Mouse (Mus musculus) layer of hippocampus, adult 2 months (tissue): Measurements from ENCODE around the gene Hsf2bp. TPM values are rescaled to one million over a fixed set of nuclear protein-coding genes. Genes with fewer than 3 reads are reported as not detected.
A peak's percentile ranks its signal among the peaks of the same experiment; 100 is the strongest.

Experiments used
- DNase-seq, 2 experiments: peaks; one replicate each; pipeline ENCODE4 v3.0.0; 2022; ENCODE audit warnings: low spot score in 2 of 2
- H3K27ac ChIP-seq: fragments of 200-600 bp; 2 replicates; pipeline ENCODE4 v1.8.1; 2022
- H3K4me3 ChIP-seq: fragments of 200-600 bp; 2 replicates; pipeline ENCODE4 v1.8.1; 2022; ENCODE audit warnings: mild to moderate bottlenecking
- CTCF ChIP-seq: fragments of 200-600 bp; conservative IDR thresholded peaks from 2 replicates; pipeline ENCODE4 v1.8.1; 2022; ENCODE audit warnings: antibody characterized with exemption, mild to moderate bottlenecking, moderate library complexity
- total RNA-seq, 2 experiments: library from RNA; stranded (reverse); gene quantifications; 2 replicates each; pipeline ENCODE4 v1.2.3; 2021

The Hsf2bp gene
- total RNA-seq, 2 experiments from 2014 or later: 0.86 to 1.2 TPM

DNA sequence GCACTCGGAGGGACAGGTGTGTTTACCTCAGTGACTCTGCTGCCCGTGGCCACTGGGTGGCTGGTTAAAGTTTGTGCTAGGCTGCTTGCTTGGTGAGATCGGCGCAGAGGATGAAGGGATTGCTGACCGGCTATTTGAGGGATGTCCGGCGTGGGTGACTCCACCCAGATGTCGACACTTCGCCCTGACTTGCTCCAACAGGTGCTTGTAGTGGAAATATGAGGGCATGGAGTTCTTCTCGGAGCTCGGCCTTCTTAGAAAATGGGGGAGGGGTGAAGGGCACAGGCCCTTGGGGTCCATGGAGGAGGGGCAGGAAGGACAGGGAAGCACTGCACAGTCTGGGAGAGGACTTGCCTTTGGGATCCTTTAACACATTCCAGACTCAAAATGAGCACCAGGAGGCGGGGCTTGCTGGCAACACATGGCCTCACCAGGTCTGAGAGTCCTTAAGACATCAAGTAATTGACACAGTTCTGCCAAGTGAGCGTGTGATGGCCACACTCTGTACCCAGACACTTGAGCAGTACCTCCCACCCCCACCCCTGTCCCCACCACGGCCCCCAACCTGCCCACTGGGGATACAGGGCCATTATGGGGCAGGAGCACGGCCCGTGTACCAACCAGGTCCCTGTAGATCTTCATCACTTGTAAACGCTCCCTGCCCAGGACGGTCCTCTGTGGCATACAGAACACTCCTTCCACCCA is 120.2 kb downstream of the Hsf2bp start:
- no peak overlapping the region for H3K27ac ChIP-seq
- no peak overlapping the region for H3K4me3 ChIP-seq
- no peak for TF ChIP-seq CTCF
- no peak for DNase-seq

DNA sequence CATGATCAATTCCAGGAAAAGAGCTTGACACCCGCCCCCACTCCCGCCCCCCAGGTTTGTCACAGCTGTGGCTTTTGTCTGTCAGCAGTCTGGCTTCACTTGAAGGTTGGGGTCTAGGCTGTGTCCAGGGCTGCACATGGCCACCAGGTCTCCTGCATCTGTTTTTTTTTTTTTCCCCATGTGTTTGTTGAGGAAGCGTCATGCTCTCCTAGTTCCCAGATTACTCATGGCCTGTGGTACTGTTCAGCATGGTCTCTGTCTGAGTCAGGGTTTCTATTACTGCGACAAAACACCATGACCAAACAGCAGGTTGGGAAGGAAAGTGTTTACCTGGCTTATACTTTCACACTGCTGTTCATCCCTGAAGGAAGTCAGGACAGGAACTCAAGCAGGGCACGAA is 121.8 kb downstream of the Hsf2bp start:
- TF ChIP-seq CTCF: no peak
- H3K27ac ChIP-seq: peak overlapping the region; percentile 90; the same call in 1 of the 2 replicates
- no peak for DNase-seq
- no peak overlapping the region for H3K4me3 ChIP-seq

- Histone ChIP-seq H3K27ac (peak overlapping the region; percentile 90), H3K4me3 (peak overlapping the region; percentile 30)
- DNase-seq: no peak
Observed at GRCm38 (mm10) chr17:31912881-31913662, 123.1 kb downstream of the Hsf2bp start.

GRCm38 (mm10) chr17:31912387-31912786 is 123.8 kb downstream of the Hsf2bp start:
- Histone ChIP-seq H3K27ac (peak overlapping the region; percentile 90), H3K4me3 (peak overlapping the region; percentile 30)
- TF ChIP-seq CTCF: no peak
- no peak for DNase-seq

More at GRCm38 (mm10) chr17:31912881-31913662, 123.1 kb downstream of the Hsf2bp start:
- TF ChIP-seq CTCF: no peak

- Histone ChIP-seq H3K27ac (no peak overlapping the region), H3K4me3 (no peak overlapping the region)
- DNase-seq: no peak
- TF ChIP-seq CTCF: no peak
Observed at GRCm38 (mm10) chr17:31908966-31909365, 127.2 kb downstream of the Hsf2bp start.

GRCm38 (mm10) chr17:31906441-31906840 is 129.7 kb downstream of the Hsf2bp start:
- no peak for TF ChIP-seq CTCF
- Histone ChIP-seq H3K4me3 (no peak overlapping the region), H3K27ac (peak overlapping the region; percentile 74)
- no peak for DNase-seq

GRCm38 (mm10) chr17:31905791-31906211 is 130.3 kb downstream of the Hsf2bp start:
- TF ChIP-seq CTCF: no peak
- Histone ChIP-seq H3K27ac (peak overlapping the region; percentile 74), H3K4me3 (no peak overlapping the region)
- DNase-seq: no peak

DNA sequence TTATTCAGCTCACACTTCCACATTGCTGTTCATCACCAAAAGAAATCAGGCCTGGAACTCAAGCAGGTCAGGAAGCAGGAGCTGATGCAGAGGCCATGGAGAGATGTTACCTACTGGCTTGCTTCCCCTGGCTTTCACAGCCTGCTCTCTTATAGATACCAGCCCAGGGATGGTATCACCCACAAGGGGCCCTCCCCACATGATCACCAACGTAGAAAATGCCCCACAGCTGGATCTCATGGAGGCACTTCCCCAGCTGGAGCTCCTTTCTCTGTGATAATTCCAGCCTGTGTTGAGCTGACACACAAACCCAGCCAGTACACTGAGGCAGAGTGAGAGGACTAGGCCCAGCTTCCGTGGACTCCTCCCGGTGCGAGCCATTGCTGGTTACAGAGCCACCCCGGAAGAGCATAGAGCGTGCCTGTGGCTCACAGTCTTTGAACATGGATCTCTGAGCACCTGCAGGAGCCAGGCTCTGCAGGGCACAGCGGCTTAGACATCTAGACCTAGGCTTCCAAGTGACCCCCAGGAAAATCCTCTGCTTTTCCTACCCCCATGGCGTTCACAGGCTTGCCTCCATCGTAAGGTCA is 130.9 kb downstream of the Hsf2bp start:
- H3K27ac ChIP-seq: peak overlapping the region; percentile 73
- no peak for DNase-seq
- no peak overlapping the region for H3K4me3 ChIP-seq
- TF ChIP-seq CTCF: no peak

DNA sequence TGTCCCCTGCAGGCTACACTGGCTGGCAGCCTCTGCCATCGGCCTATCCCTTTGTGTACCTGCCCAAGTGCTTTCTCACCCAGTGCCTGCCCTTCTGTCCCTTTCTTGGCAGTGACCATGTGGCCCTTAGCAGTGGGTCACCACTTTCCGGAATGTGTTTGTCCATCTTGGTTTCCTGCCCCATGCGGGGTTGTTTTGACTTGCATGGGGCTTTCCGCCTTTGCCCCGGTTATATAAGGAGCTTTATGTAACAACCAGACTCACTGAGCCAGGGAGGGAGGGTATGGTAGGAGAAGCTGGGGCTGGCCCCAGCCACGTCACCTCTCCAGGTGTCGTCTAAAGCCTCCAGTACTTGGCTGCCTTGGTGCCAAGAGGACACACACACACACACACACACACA is 132.1 kb downstream of the Hsf2bp start:
- Histone ChIP-seq H3K4me3 (no peak overlapping the region), H3K27ac (no peak overlapping the region)
- no peak for TF ChIP-seq CTCF
- DNase-seq: no peak

DNA sequence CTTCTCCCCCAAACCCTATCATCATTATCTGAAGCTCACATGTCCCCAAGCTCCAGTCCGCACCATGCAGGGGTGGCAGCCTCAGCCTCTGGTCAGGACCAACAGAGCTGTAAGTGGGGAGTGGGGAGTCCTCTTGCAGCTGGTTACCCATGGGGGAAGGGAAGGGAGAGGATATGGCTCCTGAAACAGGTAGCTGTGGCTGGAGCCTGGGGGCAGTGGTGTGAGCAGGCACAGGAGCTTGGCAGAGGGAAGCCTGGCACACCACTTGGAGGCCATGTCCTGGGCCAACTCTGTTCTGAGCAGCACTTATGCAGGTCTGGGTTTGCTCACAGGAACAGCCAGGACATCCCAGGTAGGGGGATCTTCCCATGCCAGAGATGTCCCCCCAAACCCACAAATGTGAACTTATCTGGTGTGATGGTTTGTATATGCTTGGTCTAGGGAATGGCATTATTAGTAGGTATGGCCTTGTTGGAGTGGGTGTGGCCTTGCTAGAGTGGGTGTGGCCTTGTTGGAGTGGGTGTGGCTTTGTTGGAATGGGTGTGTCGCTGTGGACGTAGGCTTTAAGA is 133.4 kb downstream of the Hsf2bp start:
- no peak for DNase-seq
- TF ChIP-seq CTCF: no peak
- Histone ChIP-seq H3K4me3 (no peak overlapping the region), H3K27ac (no peak overlapping the region)

DNA sequence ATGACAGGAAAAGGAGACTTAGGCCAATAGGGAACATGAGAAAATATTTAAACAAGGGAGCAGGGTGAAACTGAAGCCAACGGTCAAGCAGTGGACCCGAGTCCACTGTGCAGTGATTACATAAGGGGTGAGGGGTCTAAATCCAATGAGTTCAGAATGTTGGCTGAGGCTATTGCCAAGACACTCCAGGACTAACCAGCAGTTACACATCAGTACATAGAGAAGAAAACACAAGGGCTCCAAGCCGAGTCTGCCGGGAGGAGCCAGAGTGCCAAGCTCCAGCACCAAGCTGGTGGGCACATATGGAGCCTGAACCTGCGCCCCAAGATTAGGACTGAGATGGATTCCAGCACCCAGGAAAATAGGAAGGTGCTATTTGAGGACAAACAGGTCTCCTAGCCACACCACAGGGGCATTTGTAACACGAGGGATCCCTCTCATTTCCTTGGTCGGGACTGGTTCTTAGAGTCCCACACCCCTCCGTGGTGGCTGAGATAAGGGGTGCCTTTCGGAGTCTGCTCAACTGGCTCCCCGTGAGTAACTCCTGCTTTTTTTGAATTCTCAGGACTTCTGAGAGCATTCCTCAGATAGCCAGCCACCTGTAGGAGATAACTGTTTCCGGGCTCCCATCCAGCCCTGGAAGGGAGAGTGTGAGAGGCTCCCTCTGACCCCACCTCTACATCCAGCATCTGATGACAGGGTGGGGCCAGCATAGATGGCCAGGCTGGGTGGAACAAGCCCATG is 134.5 kb downstream of the Hsf2bp start:
- no peak for DNase-seq
- no peak overlapping the region for H3K27ac ChIP-seq
- TF ChIP-seq CTCF: no peak

DNA sequence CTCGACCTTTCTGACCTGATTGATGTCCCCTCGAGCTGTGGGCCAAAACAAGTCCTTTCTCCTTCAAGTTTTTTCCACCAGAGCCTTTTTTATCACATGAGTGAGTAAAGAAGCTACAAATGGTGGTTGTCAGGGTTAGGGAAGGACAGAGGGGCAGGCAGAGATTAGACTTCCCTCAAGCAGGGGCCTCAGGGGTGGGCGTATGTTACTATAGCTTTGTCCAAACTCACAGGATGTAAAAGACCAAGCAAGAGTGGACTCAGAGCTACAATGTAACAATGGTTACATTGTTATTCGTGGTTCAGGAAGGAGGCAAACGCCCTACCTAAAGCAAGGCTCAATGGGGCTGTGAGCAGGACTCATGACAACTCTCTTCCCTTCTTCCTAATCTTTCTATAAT is 137.2 kb downstream of the Hsf2bp start:
- no peak for TF ChIP-seq CTCF
- Histone ChIP-seq H3K4me3 (no peak overlapping the region), H3K27ac (no peak overlapping the region)
- DNase-seq: no peak

More for the DNA sequence above, 134.5 kb downstream of the Hsf2bp start:
- H3K4me3 ChIP-seq: no peak overlapping the region
